In the genomic region with DNA sequence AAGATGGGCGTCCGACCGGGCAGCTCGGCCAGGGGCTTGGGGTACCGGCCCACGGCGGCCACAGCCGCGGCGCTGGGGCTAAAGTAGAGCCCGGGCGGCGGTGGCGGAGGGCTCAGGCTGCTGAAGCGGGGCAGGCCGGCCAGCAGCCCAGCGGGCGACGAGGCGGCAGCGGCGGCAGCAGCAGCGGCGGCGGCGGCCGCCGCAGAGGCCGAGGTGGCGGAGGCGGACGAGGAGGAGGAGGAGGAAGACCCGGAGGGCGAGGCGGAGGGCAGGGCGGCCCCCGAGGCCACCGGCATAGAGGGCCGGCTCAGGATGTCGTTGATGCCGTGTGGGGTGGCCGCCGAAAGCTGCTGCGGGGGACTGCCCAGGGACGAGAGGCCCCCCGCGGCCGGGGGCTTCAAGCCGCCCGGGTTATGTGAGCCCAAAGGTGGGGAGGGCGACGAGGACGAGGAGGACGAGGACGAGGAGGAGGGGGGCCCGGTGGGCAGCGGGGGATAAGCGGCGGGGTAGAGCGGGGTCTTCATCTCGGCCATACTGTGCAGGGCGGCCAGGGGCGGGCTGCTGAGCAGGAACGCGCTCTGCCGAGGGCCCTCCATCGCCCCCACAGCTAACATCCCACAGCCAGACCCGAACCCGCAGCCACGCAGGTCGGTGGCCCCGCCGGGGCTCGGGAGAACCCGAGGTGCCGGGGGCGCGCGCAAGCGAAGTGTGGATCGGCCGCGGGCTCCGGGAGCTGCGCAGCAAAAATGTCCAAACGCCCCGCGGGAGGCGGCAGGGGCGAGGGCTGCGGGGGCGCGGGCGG, we compare ENCODE assay signal across 10 mouse cellular contexts. TPM values are rescaled to one million over a fixed set of nuclear protein-coding genes. Genes with fewer than 3 reads are reported as not detected.
DNase-seq lines count a peak whose midpoint lies in the region; ATAC-seq lines count a peak whose summit lies in the region.
"Had no signal": no experiment of that assay in that cellular context is flagged by ENCODE, and none has a peak within 500 bp of the region (broad histone marks: within the 10 kb centered on the region; RNA-seq: fewer than 3 reads in every experiment).

No protein-coding gene starts in this region.

- no peak for DNase-seq in heart, postnatal 25 days (ENCODE audit: low spot score)
- DNase-seq in embryonic facial prominence, embryonic 11.5 days (ENCODE audit: low spot score), result no peak
- no peak for DNase-seq in spleen, postnatal 14 days (ENCODE audit: low spot score in 2 of 2)
- DNase-seq in layer of hippocampus, adult 18-20 months (ENCODE audit: low spot score in 2 of 2), result no peak
- no peak for DNase-seq in gastrocnemius, postnatal 14 days
- DNase-seq: cerebellum, adult 9-11 months had no signal

- H3K4me1 ChIP-seq in heart, embryonic 13.5 days, result peaks cover 36% of the 10 kb centered on the region
- peaks cover 4% of the 10 kb centered on the region for H3K4me1 ChIP-seq in embryonic facial prominence, embryonic 11.5 days (ENCODE audit: control insufficient read depth, insufficient read depth, low read length)
- peaks cover 24% of the 10 kb centered on the region for H3K4me1 ChIP-seq in hindbrain, embryonic 12.5 days
- peaks cover 33% of the 10 kb centered on the region for H3K4me1 ChIP-seq in midbrain, embryonic 12.5 days

- peaks cover 100% of the 10 kb centered on the region for H3K27me3 ChIP-seq in heart, embryonic 13.5 days (replicated peaks)
- H3K27me3 ChIP-seq in embryonic facial prominence, embryonic 11.5 days (ENCODE audit: control insufficient read depth, insufficient read depth, low read length), result peaks cover 56% of the 10 kb centered on the region
- peaks cover 86% of the 10 kb centered on the region for H3K27me3 ChIP-seq in hindbrain, embryonic 12.5 days
- peaks cover 91% of the 10 kb centered on the region for H3K27me3 ChIP-seq in midbrain, embryonic 12.5 days

- WGBS in heart, embryonic 13.5 days, result under 1% methylated on average over 82 of the region's 94 CpGs
- under 1% methylated on average over 65 of the region's 94 CpGs for WGBS in embryonic facial prominence, embryonic 11.5 days
- 1% methylated on average over 73 of the region's 94 CpGs for WGBS in hindbrain, embryonic 12.5 days
- WGBS in midbrain, embryonic 12.5 days, result under 1% methylated on average over 67 of the region's 94 CpGs

- H3K27ac ChIP-seq in heart, embryonic 13.5 days (replicated peaks), result no peak overlapping the region
- H3K27ac ChIP-seq in embryonic facial prominence, embryonic 11.5 days (replicated peaks; ENCODE audit: low read depth, low read length), result no peak overlapping the region
- H3K27ac ChIP-seq in hindbrain, embryonic 12.5 days, result peak overlapping the region; percentile 78
- peak overlapping the region; percentile 73 for H3K27ac ChIP-seq in midbrain, embryonic 12.5 days (replicated peaks)

- H3K4me3 ChIP-seq in heart, embryonic 13.5 days, result peak overlapping the region; percentile 57
- peak overlapping the region; percentile 37 for H3K4me3 ChIP-seq in embryonic facial prominence, embryonic 11.5 days (ENCODE audit: low read depth, low read length)
- H3K4me3 ChIP-seq in hindbrain, embryonic 12.5 days, result peak overlapping the region; percentile 47
- peak overlapping the region; percentile 53 for H3K4me3 ChIP-seq in midbrain, embryonic 12.5 days

- H3K36me3 ChIP-seq in heart, embryonic 13.5 days, result no peaks in the 10 kb centered on the region
- no peaks in the 10 kb centered on the region for H3K36me3 ChIP-seq in embryonic facial prominence, embryonic 11.5 days (replicated peaks; ENCODE audit: control insufficient read depth, insufficient read depth, low read depth, low read length)
- no peaks in the 10 kb centered on the region for H3K36me3 ChIP-seq in hindbrain, embryonic 12.5 days
- no peaks in the 10 kb centered on the region for H3K36me3 ChIP-seq in midbrain, embryonic 12.5 days

- no peak for ATAC-seq in heart, embryonic 13.5 days (ENCODE audit: extremely low read depth, insufficient number of reproducible peaks, low FRiP score, low TSS enrichment)
- ATAC-seq in embryonic facial prominence, embryonic 11.5 days (replicated peaks; ENCODE audit: insufficient number of reproducible peaks, low FRiP score, low TSS enrichment, low read depth), result no peak; the same call in 1 of the 2 replicates
- ATAC-seq in hindbrain, embryonic 12.5 days (ENCODE audit: low FRiP score), result no peak
- ATAC-seq in midbrain, embryonic 12.5 days (ENCODE audit: low FRiP score, low read depth), result 0 out of 2 replicates have a peak, but pooled peaks have one; percentile 1

- peak overlapping the region; percentile 81 for H3K4me2 ChIP-seq in heart, embryonic 13.5 days
- H3K4me2 ChIP-seq in embryonic facial prominence, embryonic 11.5 days (ENCODE audit: low read depth, low read length), result peak overlapping the region; percentile 70
- peak overlapping the region; percentile 53 for H3K4me2 ChIP-seq in hindbrain, embryonic 12.5 days (replicated peaks)
- peak overlapping the region; percentile 66 for H3K4me2 ChIP-seq in midbrain, embryonic 12.5 days (replicated peaks)

- H3K9me3 ChIP-seq in heart, embryonic 13.5 days, result no peaks in the 10 kb centered on the region
- H3K9me3 ChIP-seq in embryonic facial prominence, embryonic 11.5 days (replicated peaks; ENCODE audit: control insufficient read depth, low read length), result no peaks in the 10 kb centered on the region
- H3K9me3 ChIP-seq in hindbrain, embryonic 12.5 days (replicated peaks), result no peaks in the 10 kb centered on the region
- H3K9me3 ChIP-seq in midbrain, embryonic 12.5 days, result no peaks in the 10 kb centered on the region

- peak overlapping the region; percentile 72 for H3K9ac ChIP-seq in heart, embryonic 13.5 days
- H3K9ac ChIP-seq in embryonic facial prominence, embryonic 11.5 days (replicated peaks; ENCODE audit: low read length), result peak overlapping the region; percentile 52
- H3K9ac ChIP-seq in hindbrain, embryonic 12.5 days, result peak overlapping the region; percentile 73
- H3K9ac ChIP-seq in midbrain, embryonic 12.5 days (replicated peaks), result peak overlapping the region; percentile 59

- intact Hi-C loops in heart, postnatal 25 days (cut with DNase I), result loop anchor here (10.0 kb wide), 1 partner anchor 839 kb away; a partner anchor contains a TSS
- intact Hi-C loops in gastrocnemius, postnatal 14 days (cut with DNase I; ENCODE audit: low total_unique reads), result no loop called here

RNA-seq across cellular contexts. Expression of a gene that starts 1.0 kb away (rescaled TPM):
- 0.08 and 0.19 TPM in 2 replicates for polyA plus RNA-seq in heart, embryonic 13.5 days (2015; fragmentation: Nextera tagmentation; extraction: Ambion mirVana)
- total RNA-seq in heart, postnatal 25 days (2021), result under 1 TPM; 0.10 to 0.14 TPM
- polyA plus RNA-seq in embryonic facial prominence, embryonic 11.5 days (2014; fragmentation: Nextera tagmentation; extraction: Ambion mirVana), result 0.93 and 1.3 TPM in 2 replicates
- polyA plus RNA-seq in hindbrain, embryonic 12.5 days (2016; fragmentation: Nextera tagmentation; extraction: Ambion mirVana), result 18.4 and 18.9 TPM in 2 replicates
- 6.0 and 7.8 TPM in 2 replicates for polyA plus RNA-seq in midbrain, embryonic 12.5 days (2016; fragmentation: Nextera tagmentation; extraction: Ambion mirVana)
- under 1 TPM; 0.13 to 0.15 TPM for total RNA-seq in layer of hippocampus, adult 18-20 months (2021)
- not detected for total RNA-seq in gastrocnemius, postnatal 14 days (2021)
- polyA plus RNA-seq: spleen, adult 2 months had no signal

Comparison
In these comparisons a context has a peak if more than half of its experiments do, and no peak if none do; other contexts are left out.
1. H3K27ac ChIP-seq: peak in hindbrain, embryonic 12.5 days (single experiment) and midbrain, embryonic 12.5 days (single experiment); none in heart, embryonic 13.5 days (single experiment) and embryonic facial prominence, embryonic 11.5 days (single experiment).
2. Peak in every context shown above with its lines, with median percentiles within 50 percentile points of each other: H3K4me2 ChIP-seq, H3K4me3 ChIP-seq and H3K9ac ChIP-seq.